Mouse (Mus musculus) MEL (cell line): ENCODE measurements around the gene Ndufa10.

ENCODE experiments used
- CHD2 ChIP-seq: IDR thresholded peaks from 2 replicates; pipeline ENCODE4 v1.6.1; 2011; ENCODE audit warnings: low read length, improper control_type of control experiment
- CTCF ChIP-seq, 3 experiments: IDR thresholded peaks in 2 of 3; conservative IDR thresholded peaks in 1 of 3; 2 replicates each; pipeline ENCODE4 v1.5.1; 2011 to 2012; ENCODE audit warnings: low read length in 3 of 3, low read depth in 2 of 3, mild to moderate bottlenecking in 2 of 3, improper control_type of control experiment in 1 of 3, inconsistent platforms in 1 of 3, mixed read lengths in 1 of 3, moderate library complexity in 1 of 3; ENCODE audit not compliant: control insufficient read depth in 1 of 3, insufficient read depth in 1 of 3, poor library complexity in 1 of 3, severe bottlenecking in 1 of 3
- GATA1 ChIP-seq: IDR thresholded peaks from 2 replicates; pipeline ENCODE4 v1.6.1; 2011; ENCODE audit warnings: low read depth, low read length, improper control_type of control experiment
- POLR2A ChIP-seq, 2 experiments: IDR thresholded peaks; 2 replicates each; pipeline ENCODE4 v1.6.1; 2011 to 2012; ENCODE audit warnings: low read length in 2 of 2, mild to moderate bottlenecking in 2 of 2, control low read depth in 1 of 2, improper control_type of control experiment in 1 of 2, low read depth in 1 of 2, moderate library complexity in 1 of 2; ENCODE audit not compliant: control insufficient read depth in 1 of 2, insufficient read depth in 1 of 2, poor library complexity in 1 of 2

GRCm38 (mm10) chr1:92436831-92437321, 36.8 kb downstream of the Ndufa10 start:
- TF ChIP-seq CHD2, result no peak
- TF ChIP-seq POLR2A (IDR thresholded peaks at IDR 0.05; ENCODE audit: control insufficient read depth in 1 of 2, insufficient read depth in 1 of 2, low read depth in 1 of 2, low read length in 2 of 2, poor library complexity in 1 of 2), result no peak
- no peak for TF ChIP-seq CTCF (IDR thresholded peaks at IDR 0.05 in 2 of 3, conservative IDR thresholded peaks at IDR 0.05 in 1 of 3; ENCODE audit: control insufficient read depth in 1 of 3, insufficient read depth in 1 of 3, low read depth in 2 of 3, low read length in 3 of 3, poor library complexity in 1 of 3, severe bottlenecking in 1 of 3)
- no peak for TF ChIP-seq GATA1
